ENCODE assay signal across 8 mouse cellular contexts in genomic region chr19:16779786-16780185, GRCm38 (mm10). TPM values are rescaled to one million over a fixed set of nuclear protein-coding genes. Genes with fewer than 3 reads are reported as not detected.
DNase-seq lines count a peak whose midpoint lies in the region; ATAC-seq and TF ChIP-seq lines count a peak whose summit lies in the region.

No protein-coding gene starts in this region.

- H3K4me2 ChIP-seq in liver, embryonic 12.5 days = peak overlapping the region; percentile 98

- H3K27ac ChIP-seq in gastrocnemius, adult 2 months = peak overlapping the region; percentile 95
- H3K27ac ChIP-seq in thymus, adult 2 months (ENCODE audit: control insufficient read depth, insufficient read depth, low read length) = no peak overlapping the region
- peak overlapping the region; percentile 78 for H3K27ac ChIP-seq in liver, embryonic 12.5 days

- peak overlapping the region; percentile 82 for H3K4me3 ChIP-seq in gastrocnemius, adult 2 months
- H3K4me3 ChIP-seq in thymus, adult 2 months (ENCODE audit: control insufficient read depth, insufficient read depth, low read length) = peak overlapping the region; percentile 72
- H3K4me3 ChIP-seq in liver, embryonic 12.5 days = peak overlapping the region; percentile 83

- no peaks in the 10 kb centered on the region for H3K9me3 ChIP-seq in liver, embryonic 12.5 days (replicated peaks)

- WGBS in thymus, adult 2 months = 23% methylated on average over 8 of the region's 8 CpGs
- WGBS in liver, embryonic 12.5 days (ENCODE audit: insufficient replicate concordance) = 7% methylated on average over 8 of the region's 8 CpGs

- intact Hi-C loops in gastrocnemius, adult 2 months (cut with DNase I) = no loop called here
- intact Hi-C loops in gastrocnemius, postnatal 14 days (cut with DNase I; ENCODE audit: low total_unique reads) = no loop called here

- H3K9ac ChIP-seq in liver, embryonic 12.5 days = peak overlapping the region; percentile 85

- H3K4me1 ChIP-seq in thymus, adult 2 months (replicated peaks; ENCODE audit: control insufficient read depth, insufficient read depth, low read length) = peaks cover 9% of the 10 kb centered on the region
- peaks cover 39% of the 10 kb centered on the region for H3K4me1 ChIP-seq in liver, embryonic 12.5 days

- no peak for TF ChIP-seq CTCF in gastrocnemius, adult 2 months (IDR thresholded peaks at IDR 0.05)
- TF ChIP-seq CTCF in thymus, adult 2 months (IDR thresholded peaks at IDR 0.05; ENCODE audit: borderline replicate concordance, control insufficient read depth, extremely low read depth, insufficient read depth, low read length, poor library complexity) = no peak

- no peak for DNase-seq in gastrocnemius, adult 2 months
- DNase-seq in gastrocnemius, postnatal 14 days = no peak
- no peak for DNase-seq in thymus, adult 2 months
- no peak for DNase-seq in thymus, postnatal 36 days
- no peak for DNase-seq in yolk sac, embryonic 10.5 days (ENCODE audit: low spot score)
- DNase-seq in cerebellum, adult 11 months = no peak
- DNase-seq in right cerebral cortex, postnatal 25 days = no peak

- no peaks in the 10 kb centered on the region for H3K36me3 ChIP-seq in thymus, adult 2 months (ENCODE audit: control insufficient read depth, insufficient read depth, low read length)
- no peaks in the 10 kb centered on the region for H3K36me3 ChIP-seq in liver, embryonic 12.5 days

- TF ChIP-seq POLR2A in thymus, adult 2 months (IDR thresholded peaks at IDR 0.05; ENCODE audit: control insufficient read depth, extremely low read depth, insufficient read depth, low read length, poor library complexity) = no peak

- no peaks in the 10 kb centered on the region for H3K27me3 ChIP-seq in thymus, adult 2 months (ENCODE audit: control insufficient read depth, insufficient read depth, low read length)
- peaks cover 8% of the 10 kb centered on the region; the same call in 1 of the 2 replicates for H3K27me3 ChIP-seq in liver, embryonic 12.5 days (replicated peaks)

- no peak for ATAC-seq in liver, embryonic 12.5 days

RNA-seq across cellular contexts. Expression of gene Vps13a, which starts 0.9 kb away (rescaled TPM):
- total RNA-seq in gastrocnemius, adult 2 months (2021) = 10 to 100 TPM; 22.5 to 26.2 TPM
- 10 to 100 TPM; 11.8 to 12.9 TPM for total RNA-seq in gastrocnemius, postnatal 14 days (2021)
- polyA plus RNA-seq in thymus, adult 2 months (2012; rRNA removed) = 4.5 and 6.1 TPM in 2 replicates
- polyA plus RNA-seq in liver, embryonic 12.5 days (2016; fragmentation: Nextera tagmentation; extraction: Ambion mirVana) = 10.0 and 10.8 TPM in 2 replicates
